Comparison of ENCODE assay signal across 8 mouse cellular contexts in genomic region chr3:153289971-153290370, GRCm38 (mm10).
"Had no signal": no experiment of that assay in that cellular context is flagged by ENCODE, and none has a peak within 500 bp of the region (broad histone marks: within the 10 kb centered on the region; RNA-seq: fewer than 3 reads in every experiment).

No protein-coding gene starts in this region.

- DNase-seq: liver, postnatal 0 days; lung, adult 2 months; lung, postnatal 14 days; lung, postnatal 36 days; right cerebral cortex, postnatal 14 days; thymus, adult 2 months; thymus, postnatal 25 days; thymus, postnatal 4 days had no signal
